Mouse (Mus musculus): ENCODE results near the gene Ctdsp2. TPM values are rescaled to one million over a fixed set of nuclear protein-coding genes. Genes with fewer than 3 reads are reported as not detected.

The Ctdsp2 gene
- polyA plus RNA-seq, 1 experiment: 2.2 TPM

- Histone ChIP-seq H3K36me3 (ENCODE audit: control insufficient read depth) (no peaks in the 10 kb centered on the region), H3K4me1 (ENCODE audit: control insufficient read depth) (no peaks in the 10 kb centered on the region), H3K9me3 (ENCODE audit: control insufficient read depth, low read length) (peaks cover 9% of the 10 kb centered on the region), H3K27me3 (ENCODE audit: control insufficient read depth) (no peaks in the 10 kb centered on the region), H3K4me3 (replicated peaks) (no peak overlapping the region)
- TF ChIP-seq TAL1 (IDR thresholded peaks at IDR 0.05; ENCODE audit: low read length): no peak
- no peak for TF ChIP-seq GATA1 (IDR thresholded peaks at IDR 0.05; ENCODE audit: low read length)
Measured at GRCm38 (mm10) chr10:126935556-126936381, 42.7 kb upstream of the Ctdsp2 start.

GRCm38 (mm10) chr10:126940949-126941348 lies 37.6 kb upstream of the Ctdsp2 start:
- Histone ChIP-seq H3K27me3 (ENCODE audit: control insufficient read depth) (no peaks in the 10 kb centered on the region), H3K4me3 (replicated peaks) (no peak overlapping the region), H3K36me3 (ENCODE audit: control insufficient read depth) (no peaks in the 10 kb centered on the region), H3K4me1 (ENCODE audit: control insufficient read depth) (no peaks in the 10 kb centered on the region), H3K9me3 (ENCODE audit: control insufficient read depth, low read length) (peaks cover 9% of the 10 kb centered on the region)
- TF ChIP-seq TAL1 (IDR thresholded peaks at IDR 0.05; ENCODE audit: low read length) (no peak), GATA1 (IDR thresholded peaks at IDR 0.05; ENCODE audit: low read length) (no peak)

DNA sequence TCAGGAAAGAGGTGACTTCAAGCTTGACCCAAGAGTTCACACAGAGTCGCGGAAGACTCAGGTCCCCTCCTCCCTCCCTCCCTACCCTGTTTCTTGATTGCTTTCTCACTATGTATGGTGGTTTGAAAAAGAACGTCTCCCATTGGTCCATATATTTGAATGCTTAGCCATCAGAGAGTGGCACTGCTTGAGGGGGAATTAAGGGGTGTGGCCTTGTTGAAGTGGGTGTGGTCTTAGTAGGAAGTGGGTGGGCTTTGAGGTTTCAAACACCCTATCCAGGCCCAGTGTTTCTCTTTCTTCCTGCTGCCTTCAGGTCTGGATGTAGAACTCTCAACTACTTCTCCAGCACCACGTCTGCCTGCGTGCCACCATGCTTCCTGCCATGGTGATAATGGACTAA lies 33.0 kb upstream of the Ctdsp2 start:
- H3K4me3 ChIP-seq (replicated peaks): no peak overlapping the region
- peaks cover 13% of the 10 kb centered on the region for H3K4me1 ChIP-seq (ENCODE audit: control insufficient read depth)
- no peaks in the 10 kb centered on the region for H3K27me3 ChIP-seq (ENCODE audit: control insufficient read depth)
- H3K36me3 ChIP-seq (ENCODE audit: control insufficient read depth): no peaks in the 10 kb centered on the region
- TF ChIP-seq TAL1 (IDR thresholded peaks at IDR 0.05; ENCODE audit: low read length): no peak
- no peaks in the 10 kb centered on the region for H3K9me3 ChIP-seq (ENCODE audit: control insufficient read depth, low read length)

DNA sequence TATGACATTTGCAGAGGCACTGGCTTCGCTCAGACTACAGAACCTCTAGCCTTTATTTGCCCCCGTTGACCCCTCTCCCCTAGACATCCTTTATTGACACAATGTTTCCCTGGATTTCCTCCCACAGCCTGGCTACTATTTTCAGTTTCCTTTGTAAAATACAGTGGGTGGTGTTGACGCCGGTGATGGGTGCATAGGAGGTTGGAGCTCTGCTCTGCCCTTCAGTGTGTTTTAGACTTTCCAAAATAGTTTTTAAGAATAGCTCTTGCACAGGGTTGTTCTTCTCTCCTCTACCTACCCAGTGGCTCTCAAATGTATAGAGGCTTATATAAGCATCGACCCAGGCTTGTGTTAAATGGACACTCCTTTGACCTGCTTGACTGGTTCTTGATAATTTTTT lies 28.7 kb upstream of the Ctdsp2 start:
- no peaks in the 10 kb centered on the region for H3K36me3 ChIP-seq (ENCODE audit: control insufficient read depth)
- TF ChIP-seq GATA1 (IDR thresholded peaks at IDR 0.05; ENCODE audit: low read length) (no peak), TAL1 (IDR thresholded peaks at IDR 0.05; ENCODE audit: low read length) (no peak)
- H3K4me1 ChIP-seq (ENCODE audit: control insufficient read depth): peaks cover 20% of the 10 kb centered on the region
- H3K27me3 ChIP-seq (ENCODE audit: control insufficient read depth): no peaks in the 10 kb centered on the region
- H3K9me3 ChIP-seq (ENCODE audit: control insufficient read depth, low read length): peaks cover 2% of the 10 kb centered on the region; the same call in 1 of the 2 replicates
- H3K4me3 ChIP-seq (replicated peaks): no peak overlapping the region

- Histone ChIP-seq H3K4me1 (ENCODE audit: control insufficient read depth) (peaks cover 20% of the 10 kb centered on the region), H3K36me3 (ENCODE audit: control insufficient read depth) (no peaks in the 10 kb centered on the region), H3K4me3 (replicated peaks) (no peak overlapping the region), H3K27me3 (ENCODE audit: control insufficient read depth) (no peaks in the 10 kb centered on the region), H3K9me3 (ENCODE audit: control insufficient read depth, low read length) (peaks cover 2% of the 10 kb centered on the region; the same call in 1 of the 2 replicates)
- TF ChIP-seq TAL1 (IDR thresholded peaks at IDR 0.05; ENCODE audit: low read length) (no peak), GATA1 (IDR thresholded peaks at IDR 0.05; ENCODE audit: low read length) (no peak)
Measured at GRCm38 (mm10) chr10:126950572-126950971, 27.9 kb upstream of the Ctdsp2 start.

DNA sequence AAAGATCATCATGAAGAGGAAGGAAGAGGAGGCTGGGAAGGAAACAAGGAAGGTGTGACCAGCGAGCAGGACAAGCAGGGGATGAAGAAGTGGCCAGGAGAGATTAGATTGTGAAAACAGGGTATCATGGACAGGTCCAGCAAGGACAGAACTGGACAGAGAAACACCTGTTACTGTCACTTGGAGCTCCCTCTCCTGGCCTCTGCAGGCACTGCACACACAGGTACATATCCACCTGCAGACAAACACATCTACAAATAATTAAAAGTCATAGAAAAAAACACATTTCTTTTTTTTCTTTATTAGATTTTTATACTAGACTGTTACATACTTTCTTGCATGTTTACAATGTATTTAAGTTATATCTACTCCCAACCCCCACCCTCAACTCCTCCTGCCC lies 26.1 kb upstream of the Ctdsp2 start:
- Histone ChIP-seq H3K9me3 (ENCODE audit: control insufficient read depth, low read length) (peaks cover 2% of the 10 kb centered on the region; the same call in 1 of the 2 replicates), H3K4me3 (replicated peaks) (no peak overlapping the region), H3K36me3 (ENCODE audit: control insufficient read depth) (no peaks in the 10 kb centered on the region), H3K4me1 (ENCODE audit: control insufficient read depth) (peaks cover 22% of the 10 kb centered on the region), H3K27me3 (ENCODE audit: control insufficient read depth) (peaks cover 5% of the 10 kb centered on the region)
- TF ChIP-seq TAL1 (IDR thresholded peaks at IDR 0.05; ENCODE audit: low read length) (no peak), GATA1 (IDR thresholded peaks at IDR 0.05; ENCODE audit: low read length) (no peak)

DNA sequence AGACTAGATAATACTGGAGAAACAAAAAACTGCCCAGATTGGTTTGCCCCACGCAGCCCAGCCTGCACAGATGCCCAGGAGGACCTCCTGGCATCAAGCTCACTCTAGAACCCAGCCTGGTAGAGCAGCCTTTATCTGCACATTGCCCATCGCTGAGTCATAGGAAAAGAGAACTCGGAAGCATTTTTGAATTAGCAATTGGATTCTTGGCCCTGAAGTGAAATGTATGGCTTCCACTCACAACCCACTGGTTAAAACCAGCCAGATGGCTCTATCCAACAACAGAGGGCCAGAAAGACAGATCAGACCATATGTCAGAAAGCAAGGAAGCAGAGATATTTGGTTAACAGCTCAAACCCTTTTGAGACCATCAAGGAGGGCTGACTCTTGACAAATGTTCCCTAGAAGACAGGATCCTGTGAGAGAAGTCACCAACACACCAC lies 25.5 kb upstream of the Ctdsp2 start:
- peaks cover 28% of the 10 kb centered on the region for H3K4me1 ChIP-seq (ENCODE audit: control insufficient read depth)
- H3K9me3 ChIP-seq (ENCODE audit: control insufficient read depth, low read length): peaks cover 2% of the 10 kb centered on the region; the same call in 1 of the 2 replicates
- H3K27me3 ChIP-seq (ENCODE audit: control insufficient read depth): peaks cover 8% of the 10 kb centered on the region
- H3K36me3 ChIP-seq (ENCODE audit: control insufficient read depth): no peaks in the 10 kb centered on the region
- no peak for TF ChIP-seq GATA1 (IDR thresholded peaks at IDR 0.05; ENCODE audit: low read length)
- no peak for TF ChIP-seq TAL1 (IDR thresholded peaks at IDR 0.05; ENCODE audit: low read length)
- H3K4me3 ChIP-seq (replicated peaks): no peak overlapping the region

- H3K9me3 ChIP-seq (ENCODE audit: control insufficient read depth, low read length): peaks cover 2% of the 10 kb centered on the region; the same call in 1 of the 2 replicates
- peaks cover 19% of the 10 kb centered on the region for H3K27me3 ChIP-seq (ENCODE audit: control insufficient read depth)
- peaks cover 8% of the 10 kb centered on the region for H3K4me1 ChIP-seq (ENCODE audit: control insufficient read depth)
- TF ChIP-seq TAL1 (IDR thresholded peaks at IDR 0.05; ENCODE audit: low read length) (no peak), GATA1 (IDR thresholded peaks at IDR 0.05; ENCODE audit: low read length) (no peak)
- H3K4me3 ChIP-seq (replicated peaks): no peak overlapping the region
- H3K36me3 ChIP-seq (ENCODE audit: control insufficient read depth): no peaks in the 10 kb centered on the region
Measured at GRCm38 (mm10) chr10:126956692-126957358, 21.7 kb upstream of the Ctdsp2 start.

GRCm38 (mm10) chr10:126957359-126958107 lies 21.0 kb upstream of the Ctdsp2 start:
- Histone ChIP-seq H3K36me3 (ENCODE audit: control insufficient read depth) (no peaks in the 10 kb centered on the region), H3K9me3 (ENCODE audit: control insufficient read depth, low read length) (no peaks in the 10 kb centered on the region), H3K4me3 (replicated peaks) (no peak overlapping the region), H3K27me3 (ENCODE audit: control insufficient read depth) (peaks cover 21% of the 10 kb centered on the region), H3K4me1 (ENCODE audit: control insufficient read depth) (peaks cover 8% of the 10 kb centered on the region)
- no peak for TF ChIP-seq GATA1 (IDR thresholded peaks at IDR 0.05; ENCODE audit: low read length)
- no peak for TF ChIP-seq TAL1 (IDR thresholded peaks at IDR 0.05; ENCODE audit: low read length)

Data from erythroblast, embryonic 14.5 days (primary cell).